Mouse (Mus musculus): ENCODE data around the gene Edar. TPM values are rescaled to one million over a fixed set of nuclear protein-coding genes. Genes with fewer than 3 reads are reported as not detected.

Edar gene
- polyA plus RNA-seq, 1 experiment from 2014 or later: 0.93 TPM

DNA sequence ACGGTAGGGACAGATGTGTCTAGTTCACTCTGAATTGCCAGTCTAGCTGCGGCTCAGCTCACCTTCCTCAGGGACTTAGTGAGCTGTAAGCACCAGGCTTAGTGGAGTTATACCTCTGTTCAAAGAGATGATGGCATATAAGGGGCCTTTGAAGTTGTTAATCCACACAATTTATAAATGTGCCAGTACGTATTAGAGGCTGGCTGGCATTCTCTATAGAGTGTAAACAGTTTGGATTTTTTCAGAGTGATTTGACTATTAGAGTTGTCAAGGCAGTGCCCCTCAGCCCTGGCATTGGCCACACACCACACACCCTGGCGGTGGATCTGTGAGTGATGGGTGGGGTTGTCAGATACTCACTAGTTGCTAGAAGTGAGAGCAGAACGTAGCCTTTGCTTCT lies 58.9 kb downstream of the Edar start:
- no peak for ATAC-seq (ENCODE audit: low FRiP score)
- Histone ChIP-seq H3K27ac (no peak overlapping the region), H3K9me3 (no peaks in the 10 kb centered on the region), H3K27me3 (no peaks in the 10 kb centered on the region), H3K4me3 (replicated peaks) (no peak overlapping the region), H3K4me1 (no peaks in the 10 kb centered on the region), H3K4me2 (no peak overlapping the region), H3K36me3 (replicated peaks) (no peaks in the 10 kb centered on the region), H3K9ac (no peak overlapping the region)
- 87% methylated on average over 5 of the region's 5 CpGs for WGBS

DNA sequence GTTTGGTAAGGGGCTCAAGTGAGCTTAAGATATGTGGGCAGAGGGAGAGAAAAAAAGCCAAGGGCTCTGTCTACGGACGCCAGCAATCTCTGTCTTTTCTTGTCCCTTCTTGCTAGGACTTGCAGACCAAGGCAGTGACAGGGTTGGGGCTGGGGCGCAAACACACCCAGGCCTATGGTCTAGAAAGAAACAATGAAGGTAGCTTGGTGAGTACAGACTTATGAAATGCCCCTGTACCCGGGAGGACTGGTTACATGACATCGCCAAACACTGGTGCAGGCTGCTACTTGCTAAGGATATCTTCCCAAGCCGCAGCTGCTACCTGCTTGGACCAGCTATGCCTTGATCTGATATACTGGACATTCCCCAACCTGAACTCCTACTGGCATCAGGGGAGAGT lies 60.9 kb downstream of the Edar start:
- Histone ChIP-seq H3K9ac (no peak overlapping the region), H3K4me3 (replicated peaks) (no peak overlapping the region), H3K9me3 (no peaks in the 10 kb centered on the region), H3K27me3 (no peaks in the 10 kb centered on the region), H3K4me1 (no peaks in the 10 kb centered on the region), H3K4me2 (no peak overlapping the region), H3K36me3 (replicated peaks) (no peaks in the 10 kb centered on the region), H3K27ac (no peak overlapping the region)
- 92% methylated on average over 6 of the region's 6 CpGs for WGBS
- no peak for ATAC-seq (ENCODE audit: low FRiP score)

DNA sequence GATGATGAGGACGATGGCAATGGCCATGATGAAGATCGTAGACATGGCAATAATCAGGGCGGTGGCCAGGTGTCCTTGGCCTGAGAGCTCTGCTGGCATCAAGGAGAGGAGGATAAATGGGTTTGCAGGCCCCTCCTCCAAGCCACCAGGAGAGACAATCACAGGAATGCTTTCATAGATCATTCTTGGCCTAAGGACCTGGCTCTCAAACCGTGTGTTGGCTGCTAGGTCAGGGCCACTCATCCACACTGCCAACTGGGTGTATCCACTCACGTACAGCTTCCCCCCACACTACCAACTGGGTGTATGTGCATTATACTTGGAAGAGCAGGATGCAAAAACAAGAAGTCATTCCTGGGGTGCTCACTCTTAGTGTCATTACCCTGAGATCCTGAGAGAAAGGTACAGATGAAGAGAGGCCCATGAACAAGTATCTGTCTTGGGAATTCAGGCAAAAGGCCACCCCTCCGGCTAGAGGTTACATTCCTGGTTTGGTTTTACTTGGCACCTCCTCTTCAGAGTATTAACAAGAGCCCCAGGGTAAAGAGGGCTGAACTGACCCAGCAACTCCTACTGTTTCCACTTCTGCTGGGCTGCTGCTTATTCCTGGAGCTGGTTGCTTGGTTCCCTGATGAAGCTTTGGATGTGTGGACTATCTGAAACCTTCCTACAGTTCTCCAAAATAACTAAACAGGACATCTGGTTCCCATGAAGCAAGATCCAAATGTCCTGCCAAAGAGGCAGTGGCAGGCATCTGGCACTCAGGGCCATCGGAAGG lies 64.8 kb downstream of the Edar start:
- H3K9me3 ChIP-seq: no peaks in the 10 kb centered on the region

DNA sequence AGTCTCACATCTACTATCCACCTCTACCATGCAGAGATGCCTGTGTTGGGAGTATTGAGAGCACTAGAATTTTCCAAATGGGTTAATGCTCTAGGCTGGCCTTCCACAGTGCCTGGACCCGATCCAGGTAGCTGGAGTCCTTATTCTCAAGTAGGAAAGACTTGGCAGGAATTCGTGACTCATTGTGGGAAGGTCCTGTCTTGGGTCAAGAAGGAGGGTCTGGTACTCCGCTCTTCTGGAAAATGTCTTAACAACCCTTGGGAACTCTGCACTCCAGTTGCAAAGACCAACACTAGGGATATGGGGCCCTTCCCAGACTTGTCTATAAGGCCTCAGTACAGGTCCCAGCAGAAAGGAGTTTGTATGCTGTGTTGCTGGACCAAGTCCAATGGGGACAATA lies 66.6 kb downstream of the Edar start:
- no peaks in the 10 kb centered on the region for H3K4me1 ChIP-seq
- no peak overlapping the region for H3K9ac ChIP-seq
- H3K9me3 ChIP-seq: no peaks in the 10 kb centered on the region
- no peak overlapping the region for H3K4me3 ChIP-seq (replicated peaks)
- H3K27me3 ChIP-seq: no peaks in the 10 kb centered on the region
- no peak overlapping the region for H3K27ac ChIP-seq
- no peak for ATAC-seq (ENCODE audit: low FRiP score)
- WGBS: 86% methylated on average over 3 of the region's 3 CpGs
- no peak overlapping the region for H3K4me2 ChIP-seq
- no peaks in the 10 kb centered on the region for H3K36me3 ChIP-seq (replicated peaks)

More for the DNA sequence above, 64.8 kb downstream of the Edar start:
- Histone ChIP-seq H3K36me3 (replicated peaks) (no peaks in the 10 kb centered on the region), H3K27me3 (no peaks in the 10 kb centered on the region), H3K27ac (no peak overlapping the region), H3K4me1 (no peaks in the 10 kb centered on the region), H3K4me2 (no peak overlapping the region), H3K4me3 (replicated peaks) (no peak overlapping the region), H3K9ac (no peak overlapping the region)
- no peak for ATAC-seq (ENCODE audit: low FRiP score)
- 84% methylated on average over 7 of the region's 7 CpGs for WGBS

DNA sequence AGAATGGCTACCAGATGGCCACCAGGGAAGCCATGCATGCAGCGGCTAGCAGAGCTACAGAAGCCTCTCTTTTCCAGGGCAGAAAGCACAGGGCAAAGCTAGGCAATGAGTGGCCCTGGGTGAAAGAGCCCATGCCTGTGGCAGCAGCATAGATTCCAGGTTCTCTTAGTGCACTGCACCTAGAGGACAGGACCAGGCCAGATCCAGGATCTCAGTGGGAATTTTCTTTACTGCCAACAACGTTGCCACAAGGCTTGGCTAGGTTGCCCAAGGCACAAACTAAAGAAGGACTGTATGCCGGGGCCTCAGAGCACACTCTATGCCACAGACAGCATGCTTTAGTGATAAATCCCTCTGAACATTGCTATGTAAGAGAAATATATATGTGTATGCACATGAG lies 69.1 kb downstream of the Edar start:
- H3K4me3 ChIP-seq (replicated peaks): no peak overlapping the region
- no peaks in the 10 kb centered on the region for H3K9me3 ChIP-seq
- no peak for ATAC-seq (ENCODE audit: low FRiP score)
- peaks cover 8% of the 10 kb centered on the region for H3K4me1 ChIP-seq
- 81% methylated on average over 3 of the region's 3 CpGs for WGBS
- H3K9ac ChIP-seq: no peak overlapping the region
- H3K27ac ChIP-seq: no peak overlapping the region
- H3K36me3 ChIP-seq (replicated peaks): no peaks in the 10 kb centered on the region
- no peak overlapping the region for H3K4me2 ChIP-seq
- H3K27me3 ChIP-seq: no peaks in the 10 kb centered on the region

DNA sequence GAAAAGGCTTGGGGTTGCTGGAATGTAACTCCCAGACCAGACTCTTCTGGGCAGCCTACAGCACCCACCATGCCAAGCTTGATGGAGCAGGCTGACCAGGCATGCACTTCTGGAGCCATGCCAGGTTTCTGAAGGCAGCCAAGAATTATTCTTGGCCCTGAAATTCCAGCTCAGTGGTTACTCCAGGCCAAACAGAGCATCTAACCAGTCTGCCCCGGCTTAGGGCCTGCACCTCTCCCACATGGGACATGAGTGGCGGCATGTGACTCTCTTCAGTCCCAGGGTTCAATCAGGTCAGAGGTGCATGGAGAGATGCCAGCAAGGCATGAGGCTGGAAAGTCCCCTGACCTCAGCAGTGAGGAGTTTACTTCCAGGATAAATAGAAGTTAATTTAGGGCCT lies 70.7 kb downstream of the Edar start:
- no peaks in the 10 kb centered on the region for H3K36me3 ChIP-seq (replicated peaks)
- WGBS: 91% methylated on average over 2 of the region's 2 CpGs
- H3K9me3 ChIP-seq: no peaks in the 10 kb centered on the region
- H3K4me1 ChIP-seq: peaks cover 13% of the 10 kb centered on the region
- H3K4me3 ChIP-seq (replicated peaks): no peak overlapping the region
- no peaks in the 10 kb centered on the region for H3K27me3 ChIP-seq
- no peak overlapping the region for H3K9ac ChIP-seq
- no peak for ATAC-seq (ENCODE audit: low FRiP score)
- no peak overlapping the region for H3K4me2 ChIP-seq
- H3K27ac ChIP-seq: no peak overlapping the region

DNA sequence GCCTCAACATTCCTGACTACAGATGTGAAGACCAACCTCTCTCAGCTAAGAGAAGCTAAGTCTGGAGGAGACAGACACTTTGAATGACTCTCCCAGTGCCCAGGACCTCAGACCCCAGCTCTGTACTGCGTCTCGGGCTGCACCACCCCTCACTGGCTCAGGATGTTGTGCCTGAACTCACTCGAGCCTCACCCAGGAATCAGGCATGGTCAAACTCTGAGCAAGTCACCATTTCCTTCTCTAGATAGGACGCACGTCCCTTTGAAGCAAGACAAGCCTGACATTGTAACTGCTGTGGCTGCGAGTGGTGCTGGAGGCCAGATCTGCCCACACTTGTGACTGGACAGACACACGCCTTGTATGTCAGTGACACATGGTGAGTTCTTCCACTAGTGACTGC lies 73.5 kb downstream of the Edar start:
- no peak overlapping the region for H3K9ac ChIP-seq

DNA sequence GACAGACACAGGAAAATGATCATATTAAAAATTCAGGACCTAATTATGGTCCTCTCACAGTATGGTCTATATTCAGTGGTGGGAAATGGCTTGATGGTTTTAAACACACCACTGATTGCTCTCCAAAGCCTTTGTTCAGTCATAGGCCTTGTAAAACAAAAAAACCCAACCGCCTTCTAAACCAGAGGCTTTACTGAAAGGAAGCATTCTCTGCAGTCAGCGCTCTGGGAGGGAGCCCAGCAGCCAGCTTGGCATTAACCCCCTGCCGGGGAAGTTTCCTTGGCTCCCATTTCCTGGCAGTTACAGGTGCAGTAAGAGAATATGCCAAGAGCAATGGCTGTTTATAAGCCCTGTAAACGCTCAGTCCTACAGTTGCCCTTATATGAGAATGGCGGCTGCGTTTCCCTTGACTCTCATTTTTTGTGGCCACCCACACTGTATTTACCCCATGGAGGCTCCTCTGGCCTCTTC lies 74.0 kb downstream of the Edar start:
- peak; percentile 79 for ATAC-seq (ENCODE audit: low FRiP score)
- Histone ChIP-seq H3K4me1 (peaks cover 13% of the 10 kb centered on the region), H3K9me3 (no peaks in the 10 kb centered on the region), H3K4me3 (replicated peaks) (no peak overlapping the region), H3K9ac (no peak overlapping the region), H3K27ac (peak overlapping the region; percentile 80), H3K36me3 (replicated peaks) (no peaks in the 10 kb centered on the region), H3K27me3 (no peaks in the 10 kb centered on the region), H3K4me2 (no peak overlapping the region)
- 7% methylated on average over 6 of the region's 6 CpGs for whole genome bisulfite sequencing

More for the DNA sequence above, 73.5 kb downstream of the Edar start:
- Histone ChIP-seq H3K27ac (peak overlapping the region; percentile 80), H3K4me3 (replicated peaks) (no peak overlapping the region), H3K4me1 (peaks cover 13% of the 10 kb centered on the region), H3K9me3 (no peaks in the 10 kb centered on the region), H3K27me3 (no peaks in the 10 kb centered on the region), H3K36me3 (replicated peaks) (no peaks in the 10 kb centered on the region), H3K4me2 (no peak overlapping the region)
- 0 out of 2 replicates have a peak, but pooled peaks have one; percentile 3 for ATAC-seq (ENCODE audit: low FRiP score)
- 72% methylated on average over 7 of the region's 7 CpGs for WGBS

DNA sequence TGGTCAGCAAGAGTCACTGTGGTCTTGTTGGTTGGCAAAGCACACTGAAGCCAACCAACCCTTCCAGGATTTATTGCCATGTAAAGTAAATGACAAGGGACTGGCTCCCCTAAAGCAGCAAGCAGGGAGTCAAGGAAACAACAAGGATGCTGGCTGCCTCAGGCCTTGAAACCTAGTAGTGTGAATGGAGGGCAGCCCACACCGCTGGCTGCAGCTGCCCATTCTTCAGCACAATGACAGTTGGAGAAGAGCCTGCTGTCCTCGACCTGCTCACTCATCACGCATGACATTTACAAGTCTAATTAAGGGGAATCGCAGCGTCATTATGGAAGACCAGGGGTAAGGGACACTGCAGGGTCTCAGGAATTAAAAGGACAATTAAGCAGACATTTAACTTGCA lies 74.5 kb downstream of the Edar start:
- H3K4me2 ChIP-seq: no peak overlapping the region
- no peaks in the 10 kb centered on the region for H3K27me3 ChIP-seq
- H3K9me3 ChIP-seq: no peaks in the 10 kb centered on the region
- peak overlapping the region; percentile 81 for H3K27ac ChIP-seq
- WGBS: 1% methylated on average over 5 of the region's 5 CpGs
- no peak overlapping the region for H3K4me3 ChIP-seq (replicated peaks)
- H3K9ac ChIP-seq: no peak overlapping the region
- peaks cover 13% of the 10 kb centered on the region for H3K4me1 ChIP-seq
- peak; percentile 83 for ATAC-seq (ENCODE audit: low FRiP score)
- H3K36me3 ChIP-seq (replicated peaks): no peaks in the 10 kb centered on the region

DNA sequence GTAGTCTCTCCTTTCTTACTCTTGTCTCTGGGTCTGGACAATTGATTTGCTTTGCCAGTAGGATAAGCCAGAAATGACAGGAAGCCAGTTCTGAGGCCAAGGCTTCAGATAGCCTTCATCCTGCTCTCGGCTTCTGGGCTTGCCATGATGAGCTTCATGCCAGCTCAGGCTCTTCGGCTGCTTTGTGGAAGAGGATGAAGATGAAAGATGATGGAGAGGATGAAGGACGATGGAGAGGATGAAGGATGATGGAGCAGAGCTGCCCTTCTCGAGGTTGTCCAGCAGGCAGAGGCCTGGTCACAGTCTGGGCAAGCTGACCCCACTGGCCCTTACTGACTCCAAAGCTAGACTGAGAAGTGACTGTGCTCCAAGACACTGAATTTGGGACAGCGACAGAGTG lies 75.3 kb downstream of the Edar start:
- H3K9me3 ChIP-seq: no peaks in the 10 kb centered on the region
- peaks cover 13% of the 10 kb centered on the region for H3K4me1 ChIP-seq
- WGBS: 93% methylated on average over 5 of the region's 5 CpGs
- no peak overlapping the region for H3K4me3 ChIP-seq (replicated peaks)
- H3K27ac ChIP-seq: no peak overlapping the region
- no peak overlapping the region for H3K4me2 ChIP-seq
- H3K9ac ChIP-seq: no peak overlapping the region
- no peaks in the 10 kb centered on the region for H3K36me3 ChIP-seq (replicated peaks)
- ATAC-seq (ENCODE audit: low FRiP score): 0 out of 2 replicates have a peak, but pooled peaks have one; percentile 22
- H3K27me3 ChIP-seq: no peaks in the 10 kb centered on the region

DNA sequence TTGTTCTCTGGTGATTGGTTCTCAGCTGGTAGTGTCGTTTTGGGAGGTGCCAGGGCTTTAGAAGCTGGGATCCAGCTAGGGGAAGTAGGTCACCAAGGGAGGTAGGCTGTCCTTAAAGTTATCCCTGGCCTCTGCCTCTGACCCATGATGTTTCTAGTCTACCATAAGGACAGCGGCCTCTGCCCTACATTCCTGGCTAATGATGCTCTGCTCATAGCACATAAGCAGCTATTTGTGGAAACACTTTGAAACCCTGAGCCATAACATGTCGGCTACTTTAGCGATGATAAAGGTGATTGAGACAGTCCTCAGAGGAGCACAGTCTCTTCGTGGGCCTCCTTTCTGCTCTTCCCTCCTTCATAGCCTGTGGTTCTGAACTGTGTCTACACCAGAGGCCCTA lies 79.6 kb downstream of the Edar start:
- Histone ChIP-seq H3K9ac (no peak overlapping the region), H3K27ac (no peak overlapping the region), H3K4me1 (peaks cover under 1% of the 10 kb centered on the region), H3K36me3 (replicated peaks) (no peaks in the 10 kb centered on the region), H3K9me3 (no peaks in the 10 kb centered on the region), H3K4me2 (no peak overlapping the region), H3K27me3 (no peaks in the 10 kb centered on the region), H3K4me3 (replicated peaks) (no peak overlapping the region)
- WGBS: 72% methylated on average over 5 of the region's 5 CpGs
- no peak for ATAC-seq (ENCODE audit: low FRiP score)

DNA sequence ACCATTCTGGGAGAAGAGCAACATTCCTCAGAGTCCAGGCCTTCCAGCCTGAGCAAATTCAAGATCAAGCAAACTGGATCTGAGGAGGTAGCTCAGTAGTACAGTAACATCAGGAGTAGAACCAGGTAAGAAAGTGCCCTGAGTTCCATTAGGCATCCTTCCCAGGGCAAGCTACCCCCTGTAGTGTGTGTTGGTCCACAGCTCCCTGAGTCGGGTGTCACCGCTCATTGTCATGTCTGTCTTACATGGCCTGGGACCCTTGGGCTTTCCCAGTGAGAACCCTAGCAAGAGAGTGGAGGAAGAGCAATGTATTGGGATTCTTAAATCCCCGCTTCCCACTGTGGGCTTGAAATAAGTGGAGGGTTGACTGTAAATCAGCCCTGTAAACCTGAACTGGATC lies 80.3 kb downstream of the Edar start:
- no peaks in the 10 kb centered on the region for H3K9me3 ChIP-seq
- H3K27ac ChIP-seq: no peak overlapping the region
- no peaks in the 10 kb centered on the region for H3K4me1 ChIP-seq
- no peak overlapping the region for H3K9ac ChIP-seq
- no peak overlapping the region for H3K4me2 ChIP-seq
- no peak overlapping the region for H3K4me3 ChIP-seq (replicated peaks)
- no peaks in the 10 kb centered on the region for H3K36me3 ChIP-seq (replicated peaks)
- no peak for ATAC-seq (ENCODE audit: low FRiP score)
- WGBS: 92% methylated on average over 3 of the region's 3 CpGs
- no peaks in the 10 kb centered on the region for H3K27me3 ChIP-seq

DNA sequence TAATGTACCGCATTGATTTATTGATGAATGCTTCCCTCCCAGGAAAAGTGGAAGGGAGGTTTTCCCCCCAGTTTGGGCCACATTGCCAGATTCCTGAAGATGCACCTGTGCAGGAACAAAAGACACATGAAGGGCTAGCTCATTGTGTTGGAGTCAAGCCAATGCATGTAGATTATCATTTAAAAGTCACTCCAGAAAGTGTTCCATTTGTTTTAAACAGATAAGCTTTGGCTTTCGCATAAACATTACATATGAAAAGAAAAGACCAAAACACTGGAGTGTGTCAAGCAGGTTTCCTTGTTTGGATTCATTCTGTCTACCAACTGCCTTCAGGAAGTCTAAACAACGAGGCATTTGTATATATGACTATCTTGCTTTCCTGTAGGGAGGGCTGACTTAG lies 81.0 kb downstream of the Edar start:
- ATAC-seq (ENCODE audit: low FRiP score): no peak
- no peak overlapping the region for H3K27ac ChIP-seq
- no peaks in the 10 kb centered on the region for H3K27me3 ChIP-seq
- H3K9me3 ChIP-seq: no peaks in the 10 kb centered on the region
- H3K4me3 ChIP-seq (replicated peaks): no peak overlapping the region
- H3K36me3 ChIP-seq (replicated peaks): no peaks in the 10 kb centered on the region
- WGBS: 95% methylated on average over 3 of the region's 3 CpGs
- H3K4me2 ChIP-seq: no peak overlapping the region
- no peaks in the 10 kb centered on the region for H3K4me1 ChIP-seq
- H3K9ac ChIP-seq: no peak overlapping the region
